Mouse (Mus musculus): ENCODE measurements around the gene Tbx1. TPM values are rescaled to one million over a fixed set of nuclear protein-coding genes. Genes with fewer than 3 reads are reported as not detected.

Tbx1 gene
- total RNA-seq, 2 experiments from 2014 or later, result 1.4 to 1.5 TPM

- DNase-seq (ENCODE audit: low spot score in 2 of 2), result no peak
- no peak for TF ChIP-seq CTCF (conservative IDR thresholded peaks at IDR 0.05)
- no peak overlapping the region; the same call in 1 of the 2 replicates for H3K4me3 ChIP-seq
- peak overlapping the region; percentile 91; the same call in 1 of the 2 replicates for H3K27ac ChIP-seq
These were observed 29.7 kb upstream of the Tbx1 start for GRCm38 (mm10) chr16:18620201-18620600.

- TF ChIP-seq CTCF (conservative IDR thresholded peaks at IDR 0.05), result no peak
- DNase-seq (ENCODE audit: low spot score in 2 of 2), result no peak
- no peak overlapping the region for H3K27ac ChIP-seq
- no peak overlapping the region for H3K4me3 ChIP-seq
These were observed 28.6 kb upstream of the Tbx1 start for GRCm38 (mm10) chr16:18619110-18619509.

GRCm38 (mm10) chr16:18618297-18618696, 27.8 kb upstream of the Tbx1 start:
- no peak for DNase-seq (ENCODE audit: low spot score in 2 of 2)
- Histone ChIP-seq H3K27ac (no peak overlapping the region), H3K4me3 (no peak overlapping the region)
- no peak for TF ChIP-seq CTCF (conservative IDR thresholded peaks at IDR 0.05)

GRCm38 (mm10) chr16:18617370-18618065, 27.0 kb upstream of the Tbx1 start:
- H3K27ac ChIP-seq, result peak overlapping the region; percentile 60; the same call in 1 of the 2 replicates
- TF ChIP-seq CTCF (conservative IDR thresholded peaks at IDR 0.05), result peak; percentile 97
- peak overlapping the region; percentile 38 for H3K4me3 ChIP-seq
- DNase-seq (ENCODE audit: low spot score in 2 of 2), result peak; percentile 89 to 95

GRCm38 (mm10) chr16:18613301-18613700, 22.8 kb upstream of the Tbx1 start:
- TF ChIP-seq CTCF (conservative IDR thresholded peaks at IDR 0.05), result no peak
- DNase-seq (ENCODE audit: low spot score in 2 of 2), result no peak
- Histone ChIP-seq H3K4me3 (no peak overlapping the region), H3K27ac (no peak overlapping the region)

- no peak overlapping the region for H3K27ac ChIP-seq
- H3K4me3 ChIP-seq, result no peak overlapping the region
- DNase-seq (ENCODE audit: low spot score in 2 of 2), result no peak
- TF ChIP-seq CTCF (conservative IDR thresholded peaks at IDR 0.05), result no peak
These were observed 21.3 kb upstream of the Tbx1 start for GRCm38 (mm10) chr16:18611752-18612151.

- no peak for TF ChIP-seq CTCF (conservative IDR thresholded peaks at IDR 0.05)
- DNase-seq (ENCODE audit: low spot score in 2 of 2), result no peak
- H3K27ac ChIP-seq, result no peak overlapping the region
- H3K4me3 ChIP-seq, result no peak overlapping the region
These were observed 18.6 kb upstream of the Tbx1 start for GRCm38 (mm10) chr16:18609099-18609498.

- Histone ChIP-seq H3K27ac (no peak overlapping the region), H3K4me3 (no peak overlapping the region)
- DNase-seq (ENCODE audit: low spot score in 2 of 2), result no peak
- no peak for TF ChIP-seq CTCF (conservative IDR thresholded peaks at IDR 0.05)
These were observed 17.8 kb upstream of the Tbx1 start for GRCm38 (mm10) chr16:18608226-18608625.

GRCm38 (mm10) chr16:18605705-18606104, 15.2 kb upstream of the Tbx1 start:
- Histone ChIP-seq H3K27ac (no peak overlapping the region), H3K4me3 (no peak overlapping the region)
- TF ChIP-seq CTCF (conservative IDR thresholded peaks at IDR 0.05), result no peak
- DNase-seq (ENCODE audit: low spot score in 2 of 2), result no peak

- no peak for DNase-seq (ENCODE audit: low spot score in 2 of 2)
- no peak for TF ChIP-seq CTCF (conservative IDR thresholded peaks at IDR 0.05)
- Histone ChIP-seq H3K4me3 (no peak overlapping the region), H3K27ac (no peak overlapping the region)
These were observed 13.8 kb upstream of the Tbx1 start for GRCm38 (mm10) chr16:18604267-18604701.

- Histone ChIP-seq H3K27ac (no peak overlapping the region), H3K4me3 (no peak overlapping the region)
- no peak for TF ChIP-seq CTCF (conservative IDR thresholded peaks at IDR 0.05)
- DNase-seq (ENCODE audit: low spot score in 2 of 2), result no peak
These were observed 11.0 kb upstream of the Tbx1 start for GRCm38 (mm10) chr16:18601447-18601846.

GRCm38 (mm10) chr16:18598006-18598405, 7.5 kb upstream of the Tbx1 start:
- Histone ChIP-seq H3K27ac (no peak overlapping the region), H3K4me3 (no peak overlapping the region)
- no peak for DNase-seq (ENCODE audit: low spot score in 2 of 2)
- no peak for TF ChIP-seq CTCF (conservative IDR thresholded peaks at IDR 0.05)

- DNase-seq (ENCODE audit: low spot score in 2 of 2), result no peak
- H3K27ac ChIP-seq, result no peak overlapping the region
- TF ChIP-seq CTCF (conservative IDR thresholded peaks at IDR 0.05), result no peak
- no peak overlapping the region for H3K4me3 ChIP-seq
These were observed 5.8 kb upstream of the Tbx1 start for GRCm38 (mm10) chr16:18596255-18596654.

- no peak for TF ChIP-seq CTCF (conservative IDR thresholded peaks at IDR 0.05)
- no peak overlapping the region for H3K27ac ChIP-seq
- no peak for DNase-seq (ENCODE audit: low spot score in 2 of 2)
These were observed 3.5 kb upstream of the Tbx1 start for GRCm38 (mm10) chr16:18593930-18594329.

More at GRCm38 (mm10) chr16:18593930-18594329, 3.5 kb upstream of the Tbx1 start:
- H3K4me3 ChIP-seq, result no peak overlapping the region
